Mouse (Mus musculus): ENCODE data around the gene Ugt1a6b. TPM values are rescaled to one million over a fixed set of nuclear protein-coding genes. Genes with fewer than 3 reads are reported as not detected.

Gene Ugt1a6b
- total and polyA plus RNA-seq, 3 experiments = 0.64 to 1.8 (median 1.4) TPM

DNA sequence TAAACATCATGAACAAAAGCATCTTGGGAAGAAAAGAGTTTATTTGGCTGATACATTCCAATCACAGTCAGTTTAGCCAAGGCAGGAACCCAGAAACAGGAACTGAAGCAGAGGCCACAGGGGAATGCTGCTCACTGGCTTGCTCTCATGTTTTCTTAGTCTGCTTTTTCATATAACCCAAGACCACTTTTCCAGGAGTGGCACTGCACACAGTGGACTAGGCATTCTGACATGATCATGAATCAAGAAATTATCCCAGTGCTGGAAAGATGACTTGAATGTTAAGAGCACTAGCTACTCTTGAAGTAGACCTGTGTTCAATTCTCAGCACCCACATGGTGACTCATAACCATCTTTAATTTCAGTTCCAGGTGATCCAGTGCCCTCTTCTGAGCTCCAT is 122.7 kb downstream of the Ugt1a6b start:
- Histone ChIP-seq H3K27ac (no peak overlapping the region), H3K4me3 (no peak overlapping the region), H3K36me3 (ENCODE audit: control insufficient read depth, insufficient read depth, low read length) (no peaks in the 10 kb centered on the region), H3K4me1 (ENCODE audit: control insufficient read depth, insufficient read depth, low read length) (no peaks in the 10 kb centered on the region), H3K9ac (ENCODE audit: low read depth, low read length) (no peak overlapping the region), H3K79me2 (replicated peaks; ENCODE audit: control insufficient read depth, insufficient read depth, low read length) (no peaks in the 10 kb centered on the region), H3K27me3 (ENCODE audit: control insufficient read depth, insufficient read depth, low read length) (no peaks in the 10 kb centered on the region)
- intact Hi-C loops (cut with DNase I) = no loop called here
- DNase-seq = peak in 1 of 2 experiments; percentile 3
- TF ChIP-seq POLR2A (IDR thresholded peaks at IDR 0.05; ENCODE audit: insufficient read depth, low read depth, low read length) (no peak), EP300 (IDR thresholded peaks at IDR 0.05; ENCODE audit: insufficient read depth, low read depth, low read length) (no peak), CTCF (IDR thresholded peaks at IDR 0.05) (no peak)

DNA sequence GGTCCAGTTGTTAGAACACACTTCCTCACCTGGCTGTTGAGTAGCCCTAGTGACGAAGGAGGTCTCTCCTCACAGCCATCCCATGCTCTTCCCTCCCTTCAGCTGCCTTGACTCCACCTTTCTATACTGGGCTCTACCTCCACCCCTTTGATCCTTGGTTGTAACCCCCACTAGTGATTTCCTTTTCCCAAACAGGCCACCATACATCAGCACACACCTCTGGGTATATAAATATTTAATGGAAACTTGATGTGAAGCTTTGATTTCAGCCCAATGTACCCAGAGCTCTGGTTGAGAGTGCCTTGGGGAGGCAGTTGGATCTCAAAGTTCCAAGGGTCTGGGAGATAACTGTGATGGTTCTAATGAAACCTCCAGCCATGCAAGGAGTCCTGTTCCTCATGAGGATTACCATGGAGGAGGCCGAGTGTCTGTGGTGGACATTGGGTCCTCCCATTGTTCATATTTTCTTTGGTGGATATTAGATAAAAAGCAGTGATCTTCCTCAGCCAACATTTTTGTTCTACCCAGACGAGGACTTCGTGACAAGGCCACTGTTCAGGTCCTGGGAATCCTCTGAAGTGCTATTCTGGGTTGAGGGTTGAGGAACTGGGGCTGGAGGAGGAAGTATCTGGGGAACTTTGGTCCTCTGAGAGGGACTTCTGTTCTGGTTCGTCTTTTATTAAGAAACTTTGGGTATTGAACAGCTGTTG is 123.8 kb downstream of the Ugt1a6b start, which contains the start of gene Mroh2a:
Gene Mroh2a, plus strand, starts transcription at position 317 of the 710 bp plus-strand sequence.
- DNase-seq = peak; percentile 33 to 50
- H3K4me1 ChIP-seq (ENCODE audit: control insufficient read depth, insufficient read depth, low read length) = no peaks in the 10 kb centered on the region
- no peak within 1 kb of the TSS for H3K4me3 ChIP-seq
- H3K27ac ChIP-seq = no peak within 1 kb of the TSS
- H3K9ac ChIP-seq (ENCODE audit: low read depth, low read length) = no peak within 1 kb of the TSS
- no peaks in the 10 kb centered on the region for H3K27me3 ChIP-seq (ENCODE audit: control insufficient read depth, insufficient read depth, low read length)
- 39% methylated on average over 5 of the region's 5 CpGs for WGBS
- H3K36me3 ChIP-seq (ENCODE audit: control insufficient read depth, insufficient read depth, low read length) = no peaks in the 10 kb centered on the region
- no peak for TF ChIP-seq EP300 (IDR thresholded peaks at IDR 0.05; ENCODE audit: insufficient read depth, low read depth, low read length)
- no peak for TF ChIP-seq CTCF (IDR thresholded peaks at IDR 0.05)
- TF ChIP-seq POLR2A (IDR thresholded peaks at IDR 0.05; ENCODE audit: insufficient read depth, low read depth, low read length) = no peak
- H3K79me2 ChIP-seq (replicated peaks; ENCODE audit: control insufficient read depth, insufficient read depth, low read length) = no peaks in the 10 kb centered on the region
- intact Hi-C loops (cut with DNase I) = no loop called here

DNA sequence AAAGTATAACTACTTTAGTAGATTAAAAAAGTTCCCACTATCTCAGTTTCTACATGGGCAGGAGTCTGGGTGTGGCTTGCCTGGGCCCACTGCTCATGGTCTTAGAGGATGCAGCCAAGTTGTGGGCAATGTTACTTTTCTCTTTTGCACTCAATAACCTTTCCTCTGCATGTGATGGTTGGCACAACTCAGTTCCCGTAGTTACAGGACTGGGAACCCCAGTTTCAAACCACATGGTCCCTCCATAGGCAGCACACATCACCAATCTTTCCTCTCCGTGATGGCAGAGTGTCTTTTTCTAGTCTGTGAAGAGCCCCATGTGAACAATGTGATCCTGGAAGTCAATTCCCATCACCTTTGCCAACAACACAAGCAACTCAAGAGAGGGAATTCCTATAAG is 124.4 kb downstream of the Ugt1a6b start:
- Histone ChIP-seq H3K27ac (no peak overlapping the region), H3K4me3 (no peak overlapping the region), H3K27me3 (ENCODE audit: control insufficient read depth, insufficient read depth, low read length) (no peaks in the 10 kb centered on the region), H3K9ac (ENCODE audit: low read depth, low read length) (no peak overlapping the region), H3K4me1 (ENCODE audit: control insufficient read depth, insufficient read depth, low read length) (no peaks in the 10 kb centered on the region), H3K36me3 (ENCODE audit: control insufficient read depth, insufficient read depth, low read length) (no peaks in the 10 kb centered on the region), H3K79me2 (replicated peaks; ENCODE audit: control insufficient read depth, insufficient read depth, low read length) (no peaks in the 10 kb centered on the region)
- intact Hi-C loops (cut with DNase I) = no loop called here
- DNase-seq = peak; percentile 20 to 28
- TF ChIP-seq CTCF (IDR thresholded peaks at IDR 0.05) = no peak
- no peak for TF ChIP-seq POLR2A (IDR thresholded peaks at IDR 0.05; ENCODE audit: insufficient read depth, low read depth, low read length)
- no peak for TF ChIP-seq EP300 (IDR thresholded peaks at IDR 0.05; ENCODE audit: insufficient read depth, low read depth, low read length)
- whole genome bisulfite sequencing = 48% methylated on average over 2 of the region's 2 CpGs

DNA sequence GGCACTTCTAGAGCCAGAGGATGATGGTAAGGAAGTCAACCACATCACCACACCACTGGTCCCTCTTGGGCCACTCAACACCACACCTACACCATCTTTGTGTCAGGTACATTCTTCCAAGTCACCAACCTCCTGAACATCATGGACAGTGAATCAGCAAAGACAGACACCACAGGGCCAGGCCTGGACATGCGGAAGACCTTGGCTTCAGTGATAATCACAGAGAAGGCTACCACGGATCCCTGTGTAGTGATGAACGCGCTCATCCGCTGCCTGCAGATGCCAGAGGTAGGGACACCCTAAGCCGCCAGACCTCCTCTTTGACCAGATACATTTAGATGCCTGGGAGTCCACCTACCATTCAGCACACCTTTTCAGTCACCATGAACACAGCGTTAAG is 125.1 kb downstream of the Ugt1a6b start:
- Histone ChIP-seq H3K27ac (no peak overlapping the region), H3K4me1 (ENCODE audit: control insufficient read depth, insufficient read depth, low read length) (no peaks in the 10 kb centered on the region), H3K9ac (ENCODE audit: low read depth, low read length) (no peak overlapping the region), H3K79me2 (replicated peaks; ENCODE audit: control insufficient read depth, insufficient read depth, low read length) (no peaks in the 10 kb centered on the region), H3K4me3 (no peak overlapping the region), H3K27me3 (ENCODE audit: control insufficient read depth, insufficient read depth, low read length) (no peaks in the 10 kb centered on the region), H3K36me3 (ENCODE audit: control insufficient read depth, insufficient read depth, low read length) (no peaks in the 10 kb centered on the region)
- 66% methylated on average over 7 of the region's 7 CpGs for WGBS
- intact Hi-C loops (cut with DNase I) = no loop called here
- peak; percentile 18 to 28 for DNase-seq
- TF ChIP-seq POLR2A (IDR thresholded peaks at IDR 0.05; ENCODE audit: insufficient read depth, low read depth, low read length) = no peak
- TF ChIP-seq EP300 (IDR thresholded peaks at IDR 0.05; ENCODE audit: insufficient read depth, low read depth, low read length) = no peak
- no peak for TF ChIP-seq CTCF (IDR thresholded peaks at IDR 0.05)

DNA sequence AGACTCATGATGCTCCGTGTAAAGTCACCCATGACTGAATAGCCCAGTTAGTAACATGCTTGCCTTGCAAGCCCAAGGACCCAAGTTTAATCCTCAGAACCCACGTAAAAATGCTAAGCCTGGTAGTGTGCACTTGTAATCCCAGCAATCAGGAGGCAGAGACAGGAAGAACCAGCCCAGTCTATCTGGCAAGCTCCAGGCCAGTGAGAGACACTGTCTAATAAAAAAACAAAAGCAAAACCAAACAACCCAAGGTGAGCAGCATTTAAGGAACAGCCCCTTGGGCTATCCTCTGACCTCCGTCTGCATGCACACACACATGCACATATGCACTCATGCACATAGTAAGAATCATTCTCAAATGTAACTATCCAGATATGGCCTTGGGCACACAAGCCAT is 126.5 kb downstream of the Ugt1a6b start:
- Histone ChIP-seq H3K4me1 (ENCODE audit: control insufficient read depth, insufficient read depth, low read length) (no peaks in the 10 kb centered on the region), H3K27me3 (ENCODE audit: control insufficient read depth, insufficient read depth, low read length) (no peaks in the 10 kb centered on the region), H3K36me3 (ENCODE audit: control insufficient read depth, insufficient read depth, low read length) (no peaks in the 10 kb centered on the region), H3K27ac (no peak overlapping the region), H3K4me3 (no peak overlapping the region), H3K9ac (ENCODE audit: low read depth, low read length) (no peak overlapping the region), H3K79me2 (replicated peaks; ENCODE audit: control insufficient read depth, insufficient read depth, low read length) (no peaks in the 10 kb centered on the region)
- TF ChIP-seq POLR2A (IDR thresholded peaks at IDR 0.05; ENCODE audit: insufficient read depth, low read depth, low read length) = no peak
- TF ChIP-seq CTCF (IDR thresholded peaks at IDR 0.05) = no peak
- no peak for TF ChIP-seq EP300 (IDR thresholded peaks at IDR 0.05; ENCODE audit: insufficient read depth, low read depth, low read length)
- 66% methylated on average over 3 of the region's 3 CpGs for WGBS
- intact Hi-C loops (cut with DNase I) = no loop called here
- peak in 1 of 2 experiments; percentile 22 for DNase-seq

DNA sequence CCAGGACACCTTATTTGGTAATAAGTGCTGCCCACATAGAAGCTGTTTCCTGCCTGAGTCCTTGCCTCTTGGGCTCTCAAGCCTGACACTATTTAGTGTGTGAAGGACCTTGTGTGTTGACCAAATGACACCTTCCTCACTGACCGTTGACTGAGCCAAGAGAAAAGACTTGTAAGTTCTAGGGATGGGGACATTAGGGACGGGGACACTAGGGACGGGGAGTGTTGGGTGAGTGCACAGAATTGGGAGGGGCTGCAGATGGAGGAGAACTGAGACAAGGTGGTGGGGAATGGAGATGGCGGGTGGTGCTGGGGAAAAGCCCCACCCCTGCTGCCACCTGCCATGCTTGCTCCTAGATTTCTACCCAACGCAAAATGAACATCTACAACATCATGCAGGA is 126.9 kb downstream of the Ugt1a6b start:
- intact Hi-C loops (cut with DNase I) = no loop called here
- no peak overlapping the region for H3K27ac ChIP-seq
- peak; percentile 23 to 33 for DNase-seq
- no peak overlapping the region for H3K9ac ChIP-seq (ENCODE audit: low read depth, low read length)
- TF ChIP-seq POLR2A (IDR thresholded peaks at IDR 0.05; ENCODE audit: insufficient read depth, low read depth, low read length) = no peak
- TF ChIP-seq CTCF (IDR thresholded peaks at IDR 0.05) = no peak
- TF ChIP-seq EP300 (IDR thresholded peaks at IDR 0.05; ENCODE audit: insufficient read depth, low read depth, low read length) = no peak
- no peak overlapping the region for H3K4me3 ChIP-seq
- H3K4me1 ChIP-seq (ENCODE audit: control insufficient read depth, insufficient read depth, low read length) = no peaks in the 10 kb centered on the region
- no peaks in the 10 kb centered on the region for H3K36me3 ChIP-seq (ENCODE audit: control insufficient read depth, insufficient read depth, low read length)
- no peaks in the 10 kb centered on the region for H3K27me3 ChIP-seq (ENCODE audit: control insufficient read depth, insufficient read depth, low read length)
- no peaks in the 10 kb centered on the region for H3K79me2 ChIP-seq (replicated peaks; ENCODE audit: control insufficient read depth, insufficient read depth, low read length)
- WGBS = 75% methylated on average over 5 of the region's 5 CpGs

Measured in heart, adult 2 months (tissue).